Mouse (Mus musculus): ENCODE results near the gene A630001G21Rik.
A peak's percentile ranks its signal among the peaks of the same experiment; 100 is the strongest.

A630001G21Rik gene

DNA sequence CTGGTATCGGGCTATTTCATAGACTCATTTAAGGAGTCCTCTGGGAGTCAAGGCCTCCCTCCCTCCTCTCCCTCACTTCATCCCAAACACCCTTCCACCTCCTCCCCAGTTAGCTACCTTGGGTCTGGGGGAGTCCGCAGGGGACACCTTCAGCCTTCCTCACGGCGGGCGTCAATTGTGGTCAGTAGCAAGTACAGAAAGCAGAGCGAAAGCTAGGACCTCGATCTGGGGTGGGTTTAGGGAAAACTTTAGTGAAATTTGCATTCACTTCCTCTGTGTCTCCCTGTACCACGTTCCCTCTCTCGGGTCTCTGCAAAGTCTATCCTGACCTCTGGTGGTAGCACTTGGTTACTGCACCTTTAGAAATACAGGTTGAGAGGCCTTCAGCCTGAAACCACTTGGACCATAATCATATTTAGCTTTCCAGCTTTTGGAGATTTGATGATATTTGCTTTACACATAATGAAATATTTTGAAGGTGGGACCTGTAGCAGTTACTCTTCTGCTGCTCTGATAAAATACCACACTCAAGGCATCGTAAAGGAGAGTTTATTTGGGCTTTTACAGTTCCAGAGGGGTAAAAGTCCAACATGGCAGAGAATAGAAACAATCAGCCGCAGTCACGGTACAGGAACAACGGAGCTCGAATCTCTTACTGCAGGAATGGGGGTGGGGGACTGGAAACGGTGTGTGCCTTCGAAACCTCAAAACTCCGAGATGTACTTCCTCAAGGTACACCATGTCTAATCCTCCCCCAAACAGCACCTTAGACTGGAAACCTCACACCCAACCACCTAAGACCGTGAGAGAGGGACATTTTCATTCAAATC is 41.9 kb downstream of the A630001G21Rik start:
- DNase-seq (ENCODE audit: inconsistent age in 2 of 2, low spot score in 1 of 2) = peak; percentile 63 to 93

DNA sequence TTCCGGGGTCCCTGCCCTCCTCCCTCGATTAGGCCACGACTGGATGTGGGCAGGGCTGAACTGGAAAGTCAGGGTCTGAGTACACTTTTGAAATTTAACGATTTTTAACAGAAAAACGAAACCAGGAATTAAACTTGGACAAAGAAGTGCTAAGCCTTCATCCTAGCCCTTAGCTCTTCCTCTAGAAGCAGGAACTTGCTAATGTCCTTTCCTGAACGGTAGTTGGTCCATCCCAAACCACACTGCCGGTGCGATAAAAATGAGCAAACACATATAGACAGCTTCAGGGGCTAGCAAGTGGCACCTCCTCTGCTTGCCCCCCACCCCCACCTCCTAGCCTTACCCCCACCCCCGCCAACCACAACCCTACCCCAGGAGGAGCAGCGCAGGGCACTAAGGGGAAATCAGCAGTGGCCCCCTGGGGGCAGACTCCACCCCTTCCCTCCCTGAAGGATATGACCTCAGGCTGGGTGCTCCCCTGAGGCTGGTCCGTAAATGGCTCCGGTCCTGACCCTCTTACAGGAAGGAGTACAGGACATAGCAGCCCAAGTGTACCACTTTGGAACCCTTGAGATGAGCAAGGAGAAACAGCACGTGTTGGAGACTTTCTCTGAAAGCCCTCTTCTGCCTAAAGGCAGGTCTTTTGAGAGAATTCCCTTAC is 42.9 kb downstream of the A630001G21Rik start:
- peak; percentile 37 to 72 for DNase-seq (ENCODE audit: inconsistent age in 2 of 2, low spot score in 1 of 2)

DNA sequence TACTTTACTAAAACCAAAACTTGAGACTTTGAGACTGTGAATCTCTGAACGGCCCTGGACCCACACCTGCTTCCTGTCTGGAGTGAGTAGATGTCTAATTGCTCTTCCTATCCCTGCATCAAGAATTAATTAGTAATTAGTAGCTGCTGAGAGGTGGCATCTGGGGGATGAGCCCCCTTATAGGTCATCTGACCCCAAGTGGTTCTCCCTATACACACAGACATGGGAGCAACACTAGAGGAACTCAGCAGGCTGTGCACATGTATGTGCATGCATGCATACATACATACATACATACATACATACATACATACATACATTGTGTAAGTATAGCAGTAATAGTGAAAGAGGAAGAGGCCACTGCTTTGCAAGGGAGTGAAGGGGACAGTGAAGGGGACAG is 43.9 kb downstream of the A630001G21Rik start:
- DNase-seq (ENCODE audit: inconsistent age in 2 of 2, low spot score in 1 of 2) = no peak

DNA sequence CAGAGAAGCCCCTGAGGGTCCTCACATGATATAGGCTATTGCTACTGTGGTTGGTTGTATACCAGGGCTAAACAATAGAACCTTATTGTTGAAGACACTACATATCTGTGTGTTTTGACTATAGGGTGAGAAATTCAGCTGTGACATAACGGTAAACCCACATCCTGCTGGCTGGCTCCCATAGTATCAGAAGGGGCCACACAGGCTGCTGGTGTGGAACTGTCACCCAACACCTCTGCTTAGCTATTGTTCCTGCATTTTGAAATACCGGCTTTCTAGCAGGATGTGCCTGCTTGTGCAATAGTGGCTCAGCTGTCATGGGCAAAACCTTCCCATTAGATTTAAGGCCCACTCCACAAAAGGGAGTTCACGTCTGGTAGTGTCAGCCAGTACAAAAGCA is 45.9 kb downstream of the A630001G21Rik start:
- DNase-seq (ENCODE audit: inconsistent age in 2 of 2, low spot score in 1 of 2) = peak in 1 of 2 experiments; percentile 28

DNA sequence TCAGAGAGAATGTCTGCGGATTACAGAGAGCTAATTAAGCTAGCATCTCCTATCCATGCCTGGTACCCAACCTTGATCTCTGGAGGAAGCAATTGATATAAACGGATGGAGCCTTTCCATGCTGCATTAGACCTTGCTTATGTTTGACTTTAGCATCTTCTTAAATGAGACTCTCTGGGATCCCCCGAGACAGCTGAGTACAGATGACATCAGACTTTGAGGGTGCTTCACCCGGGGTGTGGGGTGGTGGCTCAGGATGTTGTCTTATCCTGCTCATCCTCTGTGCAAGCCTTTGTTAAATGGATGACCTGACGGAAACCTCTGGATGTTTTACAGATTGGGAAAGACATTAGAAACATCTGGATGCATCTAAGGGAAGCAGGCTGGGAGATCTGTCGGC is 48.0 kb downstream of the A630001G21Rik start:
- DNase-seq (ENCODE audit: inconsistent age in 2 of 2, low spot score in 1 of 2) = no peak

DNA sequence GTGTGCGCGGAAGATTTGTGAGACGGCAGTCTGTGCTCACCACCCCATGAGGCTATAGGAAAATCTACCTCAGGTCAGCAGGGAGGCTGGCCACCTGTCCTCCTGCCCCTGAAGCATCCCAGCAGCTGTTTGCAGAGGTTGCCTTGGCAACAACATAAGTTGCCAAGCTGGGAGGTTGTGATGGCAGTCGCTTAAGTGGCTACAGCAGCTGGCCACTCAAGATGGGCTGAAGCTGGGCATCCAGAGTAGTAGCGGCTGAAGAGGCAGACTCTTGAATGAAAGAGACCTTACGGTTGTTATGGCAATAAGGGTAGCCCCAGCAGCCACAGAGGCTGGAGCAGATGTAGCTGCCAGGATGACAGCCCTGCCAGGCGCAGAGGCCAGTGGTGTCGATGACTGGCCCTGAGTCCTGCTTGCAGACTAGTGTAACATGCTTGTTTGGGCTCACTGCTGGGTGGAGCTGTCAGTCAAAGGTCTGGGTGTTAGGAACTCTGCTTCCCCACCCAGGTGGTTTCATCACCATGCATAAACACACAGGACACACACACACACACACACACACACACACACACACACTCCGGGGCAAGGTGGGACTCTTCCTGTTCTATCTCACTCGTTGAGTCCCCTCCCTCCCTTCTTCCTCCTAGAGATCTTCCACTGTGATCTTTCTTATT is 58.1 kb downstream of the A630001G21Rik start:
- no peak for DNase-seq (ENCODE audit: inconsistent age in 2 of 2, low spot score in 1 of 2)

DNA sequence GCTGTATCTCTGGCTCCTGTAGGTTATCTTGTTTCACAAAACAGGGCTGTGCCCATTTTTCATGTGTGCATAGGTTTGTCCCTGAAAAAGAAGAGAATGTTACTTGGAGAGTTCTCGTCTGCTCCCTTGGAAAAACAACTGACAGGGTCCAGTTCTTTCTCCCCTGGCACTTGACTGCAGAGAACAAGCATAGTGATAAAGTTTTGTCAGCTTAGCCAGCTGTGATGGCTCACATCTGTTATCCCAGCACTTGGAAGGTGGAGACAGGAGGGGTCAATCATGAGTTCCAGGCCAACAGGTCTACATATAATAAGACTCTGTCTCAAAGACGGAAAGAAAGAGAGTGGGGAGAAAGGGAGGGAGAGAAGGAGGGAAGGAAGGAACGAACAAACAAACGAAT is 59.4 kb downstream of the A630001G21Rik start:
- no peak for DNase-seq (ENCODE audit: inconsistent age in 2 of 2, low spot score in 1 of 2)

DNA sequence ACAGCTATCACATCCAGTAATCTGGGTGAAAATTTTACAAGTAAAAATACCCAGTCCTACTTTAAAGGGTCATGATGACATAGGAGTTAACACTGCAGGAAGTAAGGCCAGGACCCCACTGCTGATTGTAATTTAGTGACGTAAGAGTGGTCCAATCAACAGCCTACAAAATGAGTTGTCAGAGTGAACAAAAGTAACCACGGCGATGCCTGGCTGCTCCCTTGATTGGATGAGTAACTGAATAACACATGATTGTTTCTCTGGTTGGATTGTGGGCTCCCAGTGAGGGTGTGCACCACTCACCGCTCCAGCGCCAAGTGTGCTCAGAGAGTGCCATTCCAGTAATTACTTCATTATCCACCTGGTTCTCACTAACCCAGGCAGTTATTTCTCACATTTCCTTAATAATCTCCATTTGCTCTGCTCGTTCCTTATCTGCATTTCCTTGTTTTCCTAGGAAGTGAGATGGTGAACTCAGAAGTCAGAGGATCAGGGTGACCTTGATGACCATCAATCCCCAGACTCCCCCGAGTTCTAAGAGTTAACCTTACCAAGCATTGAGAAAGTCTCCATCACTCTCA is 61.9 kb downstream of the A630001G21Rik start:
- DNase-seq (ENCODE audit: inconsistent age in 2 of 2, low spot score in 1 of 2) = no peak

DNA sequence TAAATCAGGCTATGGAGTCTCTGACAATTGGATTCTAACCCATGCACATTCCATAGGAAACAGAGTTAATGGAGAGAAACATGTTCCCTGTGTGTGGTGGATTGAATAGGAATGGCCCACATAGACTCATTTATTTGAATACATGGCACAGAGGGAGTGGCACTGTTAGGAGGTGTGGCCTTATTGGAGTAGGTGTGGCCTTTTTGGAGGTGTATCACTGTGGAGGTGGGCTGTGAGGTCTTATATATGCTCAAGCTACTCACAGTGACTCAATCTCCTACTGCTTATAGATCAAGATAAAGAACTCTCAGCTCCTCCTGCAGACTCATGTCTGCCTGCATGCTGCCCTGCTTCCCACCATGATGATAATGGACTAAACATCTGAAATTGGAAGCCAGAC is 63.9 kb downstream of the A630001G21Rik start:
- no peak for DNase-seq (ENCODE audit: inconsistent age in 2 of 2, low spot score in 1 of 2)

DNA sequence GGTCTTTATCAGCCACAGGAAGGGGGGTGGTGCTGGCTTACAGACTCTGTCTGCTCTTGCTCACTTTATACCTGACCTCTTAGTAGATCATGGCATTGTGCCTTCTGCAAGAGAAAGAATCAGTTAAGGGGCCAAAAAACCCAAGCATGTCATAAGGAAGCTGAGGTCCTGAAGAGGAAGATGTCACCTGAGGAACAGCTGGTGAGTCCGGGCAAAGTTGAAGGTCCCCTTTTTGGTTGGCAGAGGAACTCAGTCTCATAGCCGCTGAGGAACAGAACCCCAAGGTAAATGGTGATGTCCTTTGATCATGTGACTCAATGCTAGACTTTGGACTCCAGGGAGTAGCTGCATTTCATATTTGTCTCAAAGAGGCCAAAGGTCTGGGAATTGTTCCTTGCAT is 71.7 kb downstream of the A630001G21Rik start:
- DNase-seq (ENCODE audit: inconsistent age in 2 of 2, low spot score in 1 of 2) = no peak

DNA sequence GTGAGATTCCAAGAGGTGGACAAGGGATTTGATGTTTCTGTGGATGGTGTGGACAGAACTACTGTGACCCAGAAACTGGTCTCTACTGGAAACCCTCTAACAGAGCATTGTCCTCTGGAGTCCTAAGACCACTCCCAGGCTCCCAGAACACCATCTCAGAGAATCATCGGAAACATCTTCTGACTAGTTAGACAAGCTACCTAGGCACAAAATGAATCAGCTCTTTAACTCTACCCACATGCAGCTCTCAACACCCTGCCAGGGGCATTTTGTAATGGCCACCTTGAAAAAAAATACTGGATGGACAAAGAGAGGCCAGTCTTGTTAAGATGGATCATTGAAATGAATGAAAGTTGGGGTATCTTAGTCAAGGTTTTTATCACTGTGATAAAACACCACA is 72.9 kb downstream of the A630001G21Rik start:
- no peak for DNase-seq (ENCODE audit: inconsistent age in 2 of 2, low spot score in 1 of 2)

DNA sequence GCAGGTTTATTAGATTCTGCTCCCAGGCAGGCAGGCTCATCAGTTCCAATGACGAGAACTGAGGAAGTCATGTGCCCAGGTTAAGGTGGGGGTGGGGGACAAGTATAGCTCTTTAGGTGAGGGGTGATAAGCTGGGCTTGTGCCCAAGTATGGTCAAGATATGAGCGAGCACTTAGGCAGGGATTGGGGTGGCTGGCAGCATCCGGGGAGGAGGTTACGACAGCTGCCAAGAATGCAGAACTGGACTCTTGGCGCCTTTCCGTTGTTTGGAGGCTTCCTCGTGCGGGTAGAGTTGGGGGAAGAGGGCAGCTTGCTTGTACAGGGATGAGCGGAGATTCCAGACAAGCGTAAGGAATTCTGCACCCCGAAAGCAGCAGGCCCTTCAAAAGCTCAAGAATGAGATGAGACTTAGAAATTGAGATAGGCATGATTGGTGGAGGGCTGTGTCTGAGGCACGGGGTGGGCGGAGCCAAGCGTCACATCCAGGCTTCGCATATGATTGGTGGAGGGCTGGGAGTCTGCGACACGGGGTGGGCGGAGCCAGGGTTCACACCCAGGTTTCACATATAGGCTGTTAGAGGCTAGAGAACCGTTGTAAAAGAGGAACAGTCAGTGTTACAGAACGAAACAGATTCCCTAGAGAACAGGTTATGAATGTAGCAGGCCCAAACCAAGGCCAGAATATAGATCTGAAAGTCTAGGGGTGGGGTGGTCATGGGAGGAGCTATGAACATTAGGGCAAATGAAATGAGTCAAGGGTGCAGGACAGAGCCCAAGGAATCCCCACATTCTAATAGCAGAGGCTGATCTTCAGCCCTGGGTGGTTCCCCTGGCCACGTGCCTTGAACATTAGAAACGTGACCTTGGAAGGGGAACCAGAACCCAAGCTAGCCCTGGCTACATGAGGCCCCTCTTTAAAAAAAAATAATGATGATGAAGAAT is 74.9 kb downstream of the A630001G21Rik start:
- DNase-seq (ENCODE audit: inconsistent age in 2 of 2, low spot score in 1 of 2) = peak; percentile 74 to 83

DNA sequence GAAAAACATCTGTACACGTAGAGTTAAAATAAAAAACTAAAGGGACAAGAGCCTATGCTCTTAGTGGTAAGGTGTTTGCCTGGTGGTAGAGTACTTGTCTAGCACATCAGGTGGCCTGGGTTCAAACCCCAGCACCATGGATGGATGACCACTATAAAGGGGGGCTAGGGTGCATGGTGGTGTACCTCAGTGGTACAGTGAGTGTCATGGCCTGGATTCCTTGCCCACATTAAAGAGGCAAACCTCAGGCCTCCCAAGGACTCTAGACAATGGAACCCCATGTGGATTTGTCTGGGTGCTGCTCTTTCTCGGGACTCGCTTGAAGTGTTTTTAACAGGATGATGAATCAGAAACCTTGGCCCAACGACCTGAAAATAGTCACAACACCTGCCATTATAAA is 75.9 kb downstream of the A630001G21Rik start:
- no peak for DNase-seq (ENCODE audit: inconsistent age in 2 of 2, low spot score in 1 of 2)

DNA sequence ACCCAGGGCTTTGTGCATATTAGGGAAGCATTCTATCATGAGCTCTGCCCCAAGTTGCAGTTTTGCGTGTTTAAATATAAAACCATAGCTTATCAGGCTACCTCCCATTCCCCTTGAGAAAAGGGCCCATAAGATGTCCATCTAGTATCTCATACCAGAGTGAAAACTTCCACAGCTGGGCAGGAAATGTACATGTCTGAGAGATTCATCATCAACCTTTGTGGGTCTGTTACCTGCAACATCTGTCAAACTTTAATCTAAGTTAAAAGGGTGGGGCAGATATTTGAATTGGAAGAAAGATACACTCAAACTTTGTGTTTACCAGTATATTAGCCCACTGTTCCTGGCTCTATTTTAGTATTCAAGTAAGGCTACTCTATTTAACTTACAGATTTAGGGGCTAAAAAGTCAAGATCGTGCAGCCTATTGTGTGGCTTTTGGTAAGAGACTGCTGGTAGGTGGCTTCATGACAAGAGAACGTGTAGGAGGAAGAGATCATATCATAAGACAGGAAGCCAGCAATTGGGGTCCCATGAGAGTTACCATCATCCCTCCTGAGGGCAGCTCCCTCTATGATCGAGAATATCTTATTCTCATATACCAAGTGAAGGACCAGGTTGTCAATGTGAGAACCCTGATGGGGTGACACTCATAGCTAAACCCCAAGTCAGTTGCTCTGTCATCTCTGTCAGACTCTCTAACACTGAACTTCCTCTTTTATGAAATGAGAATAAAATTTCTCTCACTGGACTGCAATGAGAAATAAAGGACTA is 80.5 kb downstream of the A630001G21Rik start:
- DNase-seq (ENCODE audit: inconsistent age in 2 of 2, low spot score in 1 of 2) = no peak

DNA sequence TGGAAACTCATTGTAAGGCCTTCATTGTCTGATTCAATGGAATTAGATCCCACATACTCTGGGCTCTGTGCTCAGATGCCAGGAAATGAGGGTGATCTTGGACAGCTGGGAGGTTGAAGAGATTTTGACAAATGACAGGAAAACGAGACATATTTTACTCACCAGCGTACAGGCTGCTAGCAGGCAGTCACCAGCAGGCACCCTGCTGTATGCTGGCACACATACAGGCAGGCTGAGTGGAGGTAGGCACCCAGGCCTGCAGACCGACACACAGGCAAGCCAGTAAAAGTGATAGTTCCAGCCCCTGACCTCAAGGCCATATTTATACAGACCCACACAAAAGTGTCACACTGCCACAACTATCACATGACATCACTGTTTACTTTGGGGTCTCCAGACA is 82.8 kb downstream of the A630001G21Rik start:
- no peak for DNase-seq (ENCODE audit: inconsistent age in 2 of 2, low spot score in 1 of 2)

DNA sequence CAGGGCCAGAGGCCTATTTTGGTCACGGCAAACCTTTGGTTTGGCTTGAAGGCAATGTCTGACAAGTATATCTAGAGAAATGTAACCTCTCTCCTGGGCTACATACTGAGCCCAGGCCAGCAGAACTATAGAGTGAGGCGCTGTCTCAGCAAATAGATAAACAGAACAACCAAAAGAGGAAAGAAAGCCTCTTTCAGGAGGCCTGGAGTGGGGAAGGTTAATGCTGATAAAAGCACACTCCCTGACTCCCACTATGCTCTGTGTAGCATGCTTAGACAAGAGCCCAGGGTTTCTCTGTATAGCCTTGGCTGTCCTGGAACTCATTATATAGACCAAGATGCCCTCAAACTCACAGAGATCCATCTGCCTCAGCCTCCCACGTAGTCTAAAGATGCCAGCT is 85.2 kb downstream of the A630001G21Rik start:
- DNase-seq (ENCODE audit: inconsistent age in 2 of 2, low spot score in 1 of 2) = no peak

DNA sequence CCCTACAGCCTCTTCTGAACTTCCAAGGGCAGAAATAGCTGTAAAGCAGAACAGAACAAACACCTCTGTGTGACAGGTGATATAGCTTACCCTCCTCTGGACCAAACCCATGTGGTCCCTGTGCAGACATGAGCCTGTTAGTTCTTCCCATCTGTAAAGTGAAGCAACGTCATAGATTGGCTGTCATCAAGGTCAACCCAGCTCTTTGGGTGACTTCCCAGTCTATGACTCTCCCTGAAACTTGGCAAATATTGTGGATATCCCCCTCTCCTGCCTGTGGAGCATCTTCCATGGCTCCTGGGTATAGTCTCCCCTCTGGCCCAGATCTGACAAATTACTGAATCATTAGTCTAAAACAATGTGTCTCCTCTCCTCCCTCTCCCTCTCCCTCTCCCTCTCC is 86.2 kb downstream of the A630001G21Rik start:
- peak; percentile 66 to 87 for DNase-seq (ENCODE audit: inconsistent age in 2 of 2, low spot score in 1 of 2)

DNA sequence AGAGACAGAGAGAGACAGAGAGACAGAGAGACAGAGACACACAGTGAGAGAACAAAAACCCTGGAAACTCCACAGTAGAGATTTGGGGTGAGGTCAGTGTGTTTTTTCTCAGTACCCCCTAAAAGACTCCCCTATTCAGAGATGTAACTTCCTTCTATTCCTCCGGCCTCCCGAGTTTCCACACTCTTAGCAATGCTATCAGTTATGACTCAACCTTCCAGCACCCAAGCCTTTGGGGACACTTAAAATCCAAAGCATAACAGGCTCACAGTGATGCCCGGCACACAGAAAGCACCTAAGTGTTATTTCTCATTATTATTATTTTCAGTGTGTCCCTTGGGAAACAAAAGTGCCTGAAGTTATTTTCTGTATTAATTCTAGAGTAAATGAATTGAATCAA is 87.9 kb downstream of the A630001G21Rik start:
- no peak for DNase-seq (ENCODE audit: inconsistent age in 2 of 2, low spot score in 1 of 2)

DNA sequence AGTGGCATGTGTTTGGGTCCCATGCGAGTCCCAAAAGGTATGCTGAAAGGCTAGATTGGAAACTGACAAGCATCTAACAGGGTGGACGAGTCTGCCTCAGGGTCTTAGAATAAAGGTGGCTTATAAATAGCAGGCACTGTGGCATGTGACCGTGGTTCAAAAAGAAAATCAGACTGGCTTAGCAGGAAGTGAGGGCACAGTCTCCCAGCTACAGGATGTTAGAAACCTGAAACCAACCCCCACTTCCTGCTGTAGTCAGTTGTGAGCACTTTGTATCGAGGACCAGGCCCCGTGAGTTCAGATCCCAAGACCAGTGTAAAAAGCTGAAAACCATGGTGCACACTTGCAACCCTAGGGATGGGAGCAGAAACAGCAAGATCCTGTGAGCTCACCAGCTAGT is 91.1 kb downstream of the A630001G21Rik start:
- DNase-seq (ENCODE audit: inconsistent age in 2 of 2, low spot score in 1 of 2) = no peak

DNA sequence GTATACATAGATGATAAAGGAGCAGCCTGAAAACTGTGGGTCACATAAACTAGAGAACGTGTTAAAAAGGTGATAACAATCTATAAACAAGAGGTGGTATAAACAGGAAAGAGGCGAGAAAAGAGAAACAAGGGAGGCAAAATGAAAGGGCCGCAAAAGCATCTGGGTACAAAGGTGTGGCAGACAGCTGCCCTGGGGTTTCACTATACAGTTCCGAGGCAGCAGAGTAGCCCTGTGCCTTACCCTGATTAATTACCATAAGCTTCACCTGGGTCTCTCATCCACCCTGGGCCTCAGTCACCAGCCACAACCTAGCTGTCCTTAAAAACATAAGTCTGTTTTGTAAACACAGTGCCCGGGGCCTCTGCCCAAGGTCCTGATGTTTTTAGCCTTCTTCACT is 91.8 kb downstream of the A630001G21Rik start:
- DNase-seq (ENCODE audit: inconsistent age in 2 of 2, low spot score in 1 of 2) = no peak
